Mouse (Mus musculus) limb, embryonic 12.5 days (tissue): ENCODE data around the gene 1700022I11Rik. TPM values are rescaled to one million over a fixed set of nuclear protein-coding genes. Genes with fewer than 3 reads are reported as not detected.

Source experiments
- ATAC-seq: fragments of 200-750 bp; cut with Nextera tagmentation; 2 replicates; pipeline ENCODE4 v1.8.0; 2017; ENCODE audit warnings: low read depth, moderate TSS enrichment; ENCODE audit not compliant: insufficient number of reproducible peaks, insufficient read depth, low FRiP score, low TSS enrichment
- H3K27ac ChIP-seq: fragments of 300-500 bp; sonication (generic); 2 replicates; pipeline ENCODE4 v1.5.1; 2016; ENCODE audit warnings: mild to moderate bottlenecking, moderate library complexity
- H3K27me3 ChIP-seq: fragments of 300-500 bp; sonication (generic); 2 replicates; pipeline ENCODE4 v1.6.1; 2016; ENCODE audit warnings: mild to moderate bottlenecking, moderate library complexity
- H3K36me3 ChIP-seq: fragments of 300-500 bp; sonication (generic); 2 replicates; pipeline ENCODE4 v1.6.1; 2016; ENCODE audit warnings: mild to moderate bottlenecking, moderate library complexity
- H3K4me1 ChIP-seq: fragments of 300-500 bp; sonication (generic); replicated peaks from 2 replicates; pipeline ENCODE4 v1.6.1; 2016
- H3K4me2 ChIP-seq: fragments of 300-500 bp; sonication (generic); 2 replicates; pipeline ENCODE4 v1.6.1; 2016; ENCODE audit warnings: mild to moderate bottlenecking, moderate library complexity
- H3K4me3 ChIP-seq: fragments of 300-500 bp; sonication (generic); replicated peaks from 2 replicates; pipeline ENCODE4 v1.5.1; 2016; ENCODE audit warnings: mild to moderate bottlenecking
- H3K9ac ChIP-seq: fragments of 300-500 bp; sonication (generic); replicated peaks from 2 replicates; pipeline ENCODE4 v1.6.1; 2016; ENCODE audit warnings: mild to moderate bottlenecking, moderate library complexity
- H3K9me3 ChIP-seq: fragments of 300-500 bp; sonication (generic); 2 replicates; pipeline ENCODE4 v1.6.1; 2016; ENCODE audit warnings: mild to moderate bottlenecking, moderate library complexity
- WGBS: fragments of 180-500 bp; shearing (Covaris S2); methylation state at CpG from one replicate; pipeline ENCODE4 v1.1.7; 2016; 5-methylcytosine and 5-hydroxymethylcytosine counted together
- polyA plus RNA-seq: library from polyadenylated mRNA; unstranded; fragments of >200 nt; fragmentation: Nextera tagmentation; extraction: Ambion mirVana; gene quantifications from 2 replicates; pipeline ENCODE4 v1.2.1, GENCODE M21; 2016

The 1700022I11Rik gene
- polyA plus RNA-seq = 0.46 and 0.78 TPM in 2 replicates

DNA sequence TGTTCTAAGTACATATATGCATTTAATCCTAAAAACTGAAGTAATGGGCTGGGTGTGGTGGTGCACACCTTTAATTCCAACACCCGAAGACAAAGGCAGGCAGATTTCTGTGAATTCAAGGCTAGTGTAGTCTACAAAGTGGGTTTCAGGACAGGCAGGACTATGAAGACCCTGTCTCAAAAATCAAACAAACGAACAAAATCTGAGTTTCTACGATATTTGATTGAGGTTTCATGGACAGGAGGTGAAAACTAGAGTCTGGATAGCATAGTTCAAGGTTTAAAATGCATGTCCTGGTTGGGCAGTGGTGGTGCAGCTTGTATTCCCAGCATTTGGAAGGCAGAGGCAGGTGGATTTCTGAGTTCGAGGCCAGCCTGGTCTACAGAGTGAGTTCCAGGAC is at the start of gene 1700022I11Rik:
TSS of gene 1700022I11Rik (plus strand) at position 301 of the 400 bp plus-strand sequence.
- Histone ChIP-seq H3K4me1 (0 out of 2 replicates have a peak, but pooled peaks cover 4% of the 10 kb centered on the region), H3K4me2 (no peak within 1 kb of the TSS), H3K36me3 (no peaks in the 10 kb centered on the region), H3K4me3 (no peak within 1 kb of the TSS), H3K9ac (no peak within 1 kb of the TSS), H3K27ac (no peak within 1 kb of the TSS), H3K9me3 (no peaks in the 10 kb centered on the region), H3K27me3 (0 out of 2 replicates have a peak, but pooled peaks cover 5% of the 10 kb centered on the region)
- 88% methylated on average over 4 of the region's 4 CpGs for WGBS
- no peak for ATAC-seq

DNA sequence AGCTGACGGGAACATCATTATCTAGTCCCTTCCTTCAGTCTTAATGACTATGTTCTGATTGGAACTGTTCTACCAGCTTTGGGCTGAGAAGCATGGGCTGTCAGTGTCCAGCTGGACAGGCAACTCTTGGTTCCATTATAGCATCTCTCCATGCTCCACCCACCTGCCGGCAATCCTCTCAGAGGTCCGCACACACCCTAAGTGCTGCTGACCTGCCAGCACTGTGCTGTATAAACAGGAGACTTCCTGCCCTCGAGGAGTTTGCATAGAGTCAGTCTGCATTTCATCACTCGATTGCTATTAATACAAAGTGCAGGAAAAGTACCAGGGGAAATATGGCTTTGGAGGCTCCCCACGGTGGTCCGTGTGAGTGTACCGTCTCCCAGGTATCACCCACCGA is 48.7 kb upstream of the 1700022I11Rik start:
- H3K4me3 ChIP-seq = no peak overlapping the region
- H3K27me3 ChIP-seq = peaks cover 72% of the 10 kb centered on the region
- no peak overlapping the region for H3K9ac ChIP-seq
- no peak for ATAC-seq
- H3K9me3 ChIP-seq = no peaks in the 10 kb centered on the region
- H3K4me1 ChIP-seq = no peaks in the 10 kb centered on the region
- no peak overlapping the region for H3K27ac ChIP-seq
- WGBS = 82% methylated on average over 9 of the region's 9 CpGs
- no peaks in the 10 kb centered on the region for H3K36me3 ChIP-seq
- H3K4me2 ChIP-seq = no peak overlapping the region

DNA sequence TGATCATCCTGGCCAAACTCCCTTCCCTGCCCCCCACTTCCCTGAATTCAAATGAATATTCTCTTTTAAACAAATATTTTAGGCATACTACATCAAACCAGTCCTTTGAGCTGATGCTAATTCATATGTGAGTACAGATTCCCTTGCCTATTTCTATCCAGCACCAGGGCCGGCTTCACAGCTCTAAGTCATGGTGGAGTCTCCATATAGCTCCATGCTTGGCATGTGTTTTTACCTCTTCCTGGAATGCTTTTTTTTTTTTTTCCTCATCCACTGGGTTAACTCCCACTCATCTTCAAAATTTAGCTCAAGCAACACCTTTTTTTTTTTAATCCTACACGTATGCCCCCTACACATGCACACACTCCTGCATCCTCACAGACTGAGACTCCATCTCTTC is 47.9 kb upstream of the 1700022I11Rik start:
- H3K9me3 ChIP-seq = no peaks in the 10 kb centered on the region
- ATAC-seq = no peak
- no peak overlapping the region for H3K4me2 ChIP-seq
- H3K9ac ChIP-seq = no peak overlapping the region
- no peaks in the 10 kb centered on the region for H3K36me3 ChIP-seq
- H3K4me1 ChIP-seq = no peaks in the 10 kb centered on the region
- peaks cover 68% of the 10 kb centered on the region for H3K27me3 ChIP-seq
- no peak overlapping the region for H3K4me3 ChIP-seq
- WGBS = 81% methylated on average over 2 of the region's 2 CpGs
- H3K27ac ChIP-seq = no peak overlapping the region

DNA sequence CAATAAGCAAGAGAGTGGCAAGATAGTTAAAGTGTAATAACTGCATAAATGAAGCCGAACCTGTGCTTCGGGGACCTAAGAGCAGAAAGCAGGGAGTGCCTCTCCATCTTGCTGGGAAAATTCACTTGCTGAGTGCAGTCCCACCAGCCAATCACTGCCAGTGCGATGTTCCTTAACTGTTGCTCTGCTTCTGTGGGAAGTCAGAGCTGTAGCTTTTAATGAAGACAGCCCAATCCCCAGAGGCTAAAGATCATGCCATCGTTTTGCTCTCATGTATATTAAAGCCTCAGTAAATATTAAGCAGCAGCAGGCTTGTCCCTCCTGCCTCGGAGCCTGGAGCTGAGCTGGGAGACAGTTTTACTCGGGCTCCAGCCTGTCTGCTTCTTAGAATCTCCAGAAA is 47.3 kb upstream of the 1700022I11Rik start:
- H3K4me3 ChIP-seq = no peak overlapping the region
- H3K4me2 ChIP-seq = no peak overlapping the region
- WGBS = 71% methylated on average over 6 of the region's 6 CpGs
- H3K27me3 ChIP-seq = peaks cover 65% of the 10 kb centered on the region
- no peaks in the 10 kb centered on the region for H3K36me3 ChIP-seq
- ATAC-seq = no peak
- H3K27ac ChIP-seq = no peak overlapping the region
- no peak overlapping the region for H3K9ac ChIP-seq
- no peaks in the 10 kb centered on the region for H3K4me1 ChIP-seq
- H3K9me3 ChIP-seq = no peaks in the 10 kb centered on the region

DNA sequence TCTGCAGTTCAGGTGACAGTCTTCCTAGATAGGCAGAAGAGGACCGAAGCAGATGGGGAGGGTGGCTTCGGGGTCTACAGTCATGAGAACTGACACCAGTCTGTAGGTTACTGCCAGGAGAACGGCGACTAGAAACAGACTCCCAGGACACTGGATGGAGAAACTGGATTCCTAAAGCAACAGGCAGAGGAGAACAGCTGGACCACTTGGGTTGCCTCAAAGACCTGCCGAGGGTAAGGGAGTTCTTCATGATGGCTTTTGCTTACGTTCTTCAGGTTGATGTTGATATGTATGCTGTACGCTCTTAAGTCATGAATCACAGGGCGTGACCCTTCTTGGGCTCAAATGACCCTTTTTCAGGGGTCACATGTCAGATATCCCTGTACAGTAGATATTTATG is 46.9 kb upstream of the 1700022I11Rik start:
- no peak overlapping the region for H3K27ac ChIP-seq
- no peak overlapping the region for H3K4me2 ChIP-seq
- 85% methylated on average over 8 of the region's 8 CpGs for WGBS
- H3K9ac ChIP-seq = no peak overlapping the region
- H3K4me1 ChIP-seq = no peaks in the 10 kb centered on the region
- no peak for ATAC-seq
- peaks cover 61% of the 10 kb centered on the region for H3K27me3 ChIP-seq
- no peak overlapping the region for H3K4me3 ChIP-seq
- no peaks in the 10 kb centered on the region for H3K9me3 ChIP-seq
- H3K36me3 ChIP-seq = no peaks in the 10 kb centered on the region

DNA sequence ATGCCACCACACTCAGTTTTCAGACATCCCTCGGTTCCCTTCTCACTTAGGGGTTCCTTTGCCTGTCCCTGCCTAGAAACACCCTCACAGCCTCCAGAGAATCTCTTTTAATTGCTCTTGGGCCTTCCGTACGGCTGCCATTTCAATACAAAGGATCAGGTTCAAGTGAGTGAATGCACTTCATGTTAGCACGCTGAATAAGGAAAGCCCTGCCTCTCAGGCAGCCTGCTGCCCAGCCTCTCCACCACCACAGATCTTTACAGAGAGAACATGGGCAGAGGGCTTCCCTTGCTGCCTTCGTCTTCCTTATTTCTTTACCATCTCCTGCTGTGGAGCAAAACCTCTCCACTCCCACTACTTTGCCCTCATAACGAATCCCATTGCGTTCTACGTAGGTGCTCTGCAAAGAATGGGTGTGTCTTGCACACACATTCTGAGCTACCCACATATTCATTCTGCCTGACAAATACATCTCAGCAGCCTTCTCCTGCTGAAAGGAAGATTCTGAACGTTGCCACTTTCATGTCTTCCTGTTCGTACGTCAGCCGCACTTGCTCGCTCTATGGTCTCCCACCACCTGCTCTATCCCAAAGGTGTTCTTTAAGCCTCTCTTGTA is 45.2 kb upstream of the 1700022I11Rik start:
- no peak overlapping the region for H3K9ac ChIP-seq
- H3K4me2 ChIP-seq = no peak overlapping the region
- H3K36me3 ChIP-seq = no peaks in the 10 kb centered on the region
- no peak overlapping the region for H3K27ac ChIP-seq
- H3K4me3 ChIP-seq = no peak overlapping the region
- H3K9me3 ChIP-seq = no peaks in the 10 kb centered on the region
- WGBS = 78% methylated on average over 13 of the region's 13 CpGs
- ATAC-seq = no peak
- peaks cover 43% of the 10 kb centered on the region for H3K27me3 ChIP-seq
- H3K4me1 ChIP-seq = no peaks in the 10 kb centered on the region

DNA sequence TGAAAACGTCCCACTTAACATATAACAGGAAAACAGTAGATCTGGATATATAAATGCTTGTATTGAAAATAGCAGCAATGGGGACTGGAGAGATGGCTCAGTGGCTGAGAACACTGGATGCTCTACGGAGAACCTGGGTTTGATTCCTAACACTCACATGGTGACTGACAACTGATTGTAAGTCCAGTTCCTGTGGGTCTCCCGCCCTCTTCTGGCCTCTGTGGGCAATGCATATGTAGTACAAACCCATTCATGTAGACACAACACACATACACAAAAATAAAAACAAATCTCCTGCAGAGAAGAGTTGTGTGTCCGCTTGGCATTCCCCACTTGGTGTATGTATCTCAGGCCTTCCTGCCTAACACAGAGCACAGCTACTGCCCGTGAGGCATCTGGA is 41.2 kb upstream of the 1700022I11Rik start:
- peaks cover 34% of the 10 kb centered on the region for H3K27me3 ChIP-seq
- H3K27ac ChIP-seq = no peak overlapping the region

DNA sequence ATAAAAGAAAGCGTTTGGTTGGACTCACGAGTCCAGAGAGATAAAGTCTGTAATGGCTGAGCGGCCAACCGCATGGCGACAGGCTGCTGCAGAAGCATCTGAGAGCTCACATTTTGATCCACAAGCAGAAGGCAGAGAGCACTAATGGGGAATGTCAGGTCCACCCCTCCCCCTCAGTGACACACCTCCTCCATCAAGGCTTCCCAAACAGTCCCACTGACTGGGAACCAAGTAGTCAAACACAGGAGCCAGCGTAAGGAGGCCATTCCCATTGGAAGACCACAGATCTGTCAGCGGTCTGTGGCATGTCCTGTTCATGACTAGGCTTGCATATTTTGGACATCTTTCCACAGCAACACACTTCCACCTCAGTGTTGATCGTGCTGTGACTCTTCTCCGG is 40.5 kb upstream of the 1700022I11Rik start:
- H3K4me2 ChIP-seq = no peak overlapping the region
- no peaks in the 10 kb centered on the region for H3K36me3 ChIP-seq
- H3K27me3 ChIP-seq = peaks cover 38% of the 10 kb centered on the region
- no peak overlapping the region for H3K27ac ChIP-seq
- H3K9me3 ChIP-seq = no peaks in the 10 kb centered on the region
- WGBS = 90% methylated on average over 9 of the region's 9 CpGs
- ATAC-seq = no peak
- peaks cover 6% of the 10 kb centered on the region; the same call in 1 of the 2 replicates for H3K4me1 ChIP-seq
- H3K9ac ChIP-seq = no peak overlapping the region
- no peak overlapping the region for H3K4me3 ChIP-seq

More for the DNA sequence above, 41.2 kb upstream of the 1700022I11Rik start:
- no peak overlapping the region for H3K9ac ChIP-seq
- ATAC-seq = no peak
- no peak overlapping the region for H3K4me2 ChIP-seq
- no peaks in the 10 kb centered on the region for H3K36me3 ChIP-seq
- H3K4me3 ChIP-seq = no peak overlapping the region
- no peaks in the 10 kb centered on the region for H3K4me1 ChIP-seq
- WGBS = 80% methylated on average over 5 of the region's 5 CpGs
- H3K9me3 ChIP-seq = no peaks in the 10 kb centered on the region

DNA sequence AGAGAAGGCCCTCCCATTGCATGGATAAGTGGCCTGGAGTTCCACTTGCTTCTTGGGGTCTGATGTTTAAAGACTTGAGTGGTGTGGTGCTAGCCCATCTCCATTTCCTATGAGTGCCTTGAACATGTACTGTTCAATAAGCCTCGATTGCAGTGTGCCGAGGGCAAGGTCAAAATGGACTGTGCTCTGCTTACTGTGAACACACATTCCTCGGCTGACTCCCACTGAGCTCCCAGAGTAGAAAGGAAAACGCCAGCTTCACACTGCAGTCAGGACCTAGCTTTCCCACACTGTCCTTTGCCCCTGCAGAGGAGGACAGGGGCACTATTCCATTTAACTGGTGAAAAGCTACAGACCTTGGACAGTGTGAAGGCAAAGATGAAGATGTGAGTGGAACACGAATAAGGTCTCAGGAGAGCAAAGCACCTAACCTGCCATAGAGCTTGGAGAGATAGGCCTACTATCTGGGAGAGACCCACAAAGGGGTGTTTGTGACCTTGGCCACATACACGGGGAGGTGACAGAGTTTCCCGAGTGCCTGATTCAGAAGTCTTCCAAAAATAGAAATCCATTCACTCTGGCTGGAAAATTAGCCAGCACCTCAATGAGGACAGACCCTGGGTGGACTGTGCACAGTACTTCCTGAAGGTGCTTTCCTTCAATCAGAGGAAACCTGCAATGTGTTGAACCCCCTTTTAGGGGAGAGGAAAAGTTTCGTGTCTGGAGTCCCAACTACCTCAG is 37.0 kb upstream of the 1700022I11Rik start:
- Histone ChIP-seq H3K36me3 (no peaks in the 10 kb centered on the region), H3K4me2 (no peak overlapping the region), H3K4me1 (peaks cover 6% of the 10 kb centered on the region; the same call in 1 of the 2 replicates), H3K27ac (no peak overlapping the region), H3K4me3 (no peak overlapping the region), H3K9ac (no peak overlapping the region), H3K9me3 (no peaks in the 10 kb centered on the region), H3K27me3 (peaks cover 49% of the 10 kb centered on the region)
- WGBS = 74% methylated on average over 8 of the region's 8 CpGs
- no peak for ATAC-seq

DNA sequence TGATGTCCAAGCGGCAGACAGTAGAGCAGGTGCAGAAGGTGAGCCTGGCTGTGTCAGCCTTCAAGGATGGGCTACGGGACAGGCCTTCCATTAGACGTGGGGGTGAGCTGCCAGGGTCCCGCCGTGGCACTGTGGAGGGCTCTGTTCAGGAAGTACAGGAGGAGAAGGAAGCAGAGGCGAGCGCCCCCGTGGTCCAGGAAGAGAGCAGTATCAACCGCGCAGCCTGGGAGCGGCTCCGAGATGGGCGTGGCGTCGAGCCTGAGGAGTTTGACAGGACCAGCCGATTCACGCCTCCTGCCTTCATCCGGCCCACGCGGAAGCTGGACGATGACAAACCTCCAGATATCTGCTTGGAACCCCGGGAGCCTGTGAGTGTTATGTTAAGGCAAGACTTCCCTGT is 35.8 kb upstream of the 1700022I11Rik start:
- peak overlapping the region; percentile 44 for H3K4me2 ChIP-seq
- H3K4me1 ChIP-seq = peaks cover 6% of the 10 kb centered on the region; the same call in 1 of the 2 replicates
- 13% methylated on average over 22 of the region's 22 CpGs for WGBS
- no peaks in the 10 kb centered on the region for H3K9me3 ChIP-seq
- peaks cover 62% of the 10 kb centered on the region for H3K27me3 ChIP-seq
- ATAC-seq = no peak; the same call in 1 of the 2 replicates
- H3K27ac ChIP-seq = no peak overlapping the region
- H3K9ac ChIP-seq = no peak overlapping the region
- H3K36me3 ChIP-seq = no peaks in the 10 kb centered on the region
- H3K4me3 ChIP-seq = 0 out of 2 replicates have a peak overlapping the region, but pooled peaks have one; percentile 7

DNA sequence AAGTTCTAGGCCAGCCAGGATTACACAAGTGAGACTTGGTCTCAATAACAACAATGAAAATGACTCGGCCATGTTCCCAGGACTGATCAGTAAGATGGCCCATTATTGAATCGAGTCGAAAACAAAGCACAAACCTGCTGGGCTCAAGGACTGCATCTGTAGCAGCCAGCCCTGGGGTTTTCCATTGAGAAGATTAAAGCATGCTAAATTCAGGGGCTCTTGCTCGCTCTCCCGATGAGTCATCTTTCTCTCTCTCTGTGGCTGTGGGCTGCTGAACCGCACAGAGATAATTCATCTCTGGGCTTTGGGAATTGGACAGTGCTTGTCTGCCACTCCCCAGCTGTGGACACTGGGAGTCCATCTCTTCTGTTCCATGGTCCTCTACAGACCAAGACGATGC is 28.0 kb upstream of the 1700022I11Rik start:
- WGBS = 84% methylated on average over 7 of the region's 7 CpGs
- H3K9me3 ChIP-seq = no peaks in the 10 kb centered on the region
- H3K27ac ChIP-seq = no peak overlapping the region
- H3K27me3 ChIP-seq = peaks cover 43% of the 10 kb centered on the region
- no peaks in the 10 kb centered on the region for H3K36me3 ChIP-seq
- no peak overlapping the region for H3K9ac ChIP-seq
- no peak overlapping the region for H3K4me2 ChIP-seq
- no peak for ATAC-seq
- H3K4me3 ChIP-seq = no peak overlapping the region
- no peaks in the 10 kb centered on the region; the same call in 1 of the 2 replicates for H3K4me1 ChIP-seq
